Comparison of ENCODE assay signal across 28 mouse cellular contexts in genomic region chr10:122777436-122777835, GRCm38 (mm10).
DNase-seq lines count a peak whose midpoint lies in the region; ATAC-seq and TF ChIP-seq lines count a peak whose summit lies in the region.
"Had no signal": no experiment of that assay in that cellular context is flagged by ENCODE, and none has a peak within 500 bp of the region (broad histone marks: within the 10 kb centered on the region; RNA-seq: fewer than 3 reads in every experiment).

No protein-coding gene starts in this region.

- 78% methylated on average over 3 of the region's 3 CpGs for WGBS in forebrain, embryonic 11.5 days
- 77% methylated on average over 3 of the region's 3 CpGs for WGBS in forebrain, postnatal 0 days
- 95% methylated on average over 3 of the region's 3 CpGs for WGBS in thymus, adult 2 months

- no peak overlapping the region for H3K9ac ChIP-seq in forebrain, embryonic 11.5 days (ENCODE audit: low read length)
- no peak overlapping the region for H3K9ac ChIP-seq in forebrain, postnatal 0 days
- H3K9ac ChIP-seq: embryonic facial prominence, embryonic 13.5 days; forebrain, embryonic 13.5 days; heart, embryonic 13.5 days; hindbrain, embryonic 14.5 days had no signal

- intact Hi-C loops in left cerebral cortex, postnatal 25 days (cut with DNase I): no loop called here

- H3K27ac ChIP-seq in forebrain, embryonic 11.5 days (ENCODE audit: low read depth, low read length): no peak overlapping the region
- H3K27ac ChIP-seq in forebrain, postnatal 0 days (ENCODE audit: low read depth, low read length): no peak overlapping the region
- peak overlapping the region; percentile 90 for H3K27ac ChIP-seq in thymus, adult 2 months (ENCODE audit: control insufficient read depth, insufficient read depth, low read length)
- H3K27ac ChIP-seq in brown adipose tissue, adult 24 weeks (replicated peaks; ENCODE audit: low read depth, low read length): peak overlapping the region; percentile 44
- H3K27ac ChIP-seq: embryonic facial prominence, embryonic 10.5 days; embryonic facial prominence, embryonic 13.5 days; forebrain, embryonic 13.5 days; heart, adult 2 months; heart, embryonic 10.5 days; heart, embryonic 13.5 days; hindbrain, embryonic 14.5 days; hindbrain, postnatal 0 days had no signal

- no peaks in the 10 kb centered on the region for H3K36me3 ChIP-seq in forebrain, embryonic 11.5 days (ENCODE audit: control insufficient read depth, insufficient read depth, low read length)
- no peaks in the 10 kb centered on the region for H3K36me3 ChIP-seq in forebrain, postnatal 0 days (ENCODE audit: insufficient read depth)
- H3K36me3 ChIP-seq in thymus, adult 2 months (ENCODE audit: control insufficient read depth, insufficient read depth, low read length): peaks cover 8% of the 10 kb centered on the region
- H3K36me3 ChIP-seq: embryonic facial prominence, embryonic 10.5 days; embryonic facial prominence, embryonic 13.5 days; heart, embryonic 10.5 days; heart, embryonic 13.5 days had no signal

- no peaks in the 10 kb centered on the region for H3K9me3 ChIP-seq in forebrain, embryonic 11.5 days (ENCODE audit: control insufficient read depth, low read length)
- no peaks in the 10 kb centered on the region for H3K9me3 ChIP-seq in forebrain, postnatal 0 days (ENCODE audit: low read length)
- H3K9me3 ChIP-seq: embryonic facial prominence, embryonic 10.5 days; embryonic facial prominence, embryonic 13.5 days; forebrain, embryonic 13.5 days; heart, embryonic 10.5 days; heart, embryonic 13.5 days had no signal

- no peak for TF ChIP-seq POLR2A in thymus, adult 2 months (IDR thresholded peaks at IDR 0.05; ENCODE audit: control insufficient read depth, extremely low read depth, insufficient read depth, low read length, poor library complexity)

- no peak for TF ChIP-seq CTCF in forebrain, postnatal 0 days (IDR thresholded peaks at IDR 0.05; ENCODE audit: low read depth)
- no peak for TF ChIP-seq CTCF in thymus, adult 2 months (IDR thresholded peaks at IDR 0.05; ENCODE audit: borderline replicate concordance, control insufficient read depth, extremely low read depth, insufficient read depth, low read length, poor library complexity)

- H3K4me2 ChIP-seq in forebrain, embryonic 11.5 days (ENCODE audit: low read depth, low read length, severe bottlenecking): no peak overlapping the region
- H3K4me2 ChIP-seq in forebrain, postnatal 0 days (ENCODE audit: low read depth): no peak overlapping the region
- H3K4me2 ChIP-seq: embryonic facial prominence, embryonic 13.5 days; forebrain, embryonic 13.5 days; heart, embryonic 13.5 days; hindbrain, embryonic 14.5 days had no signal

- no peak overlapping the region for H3K4me3 ChIP-seq in forebrain, embryonic 11.5 days (ENCODE audit: low read depth, low read length)
- no peak overlapping the region for H3K4me3 ChIP-seq in forebrain, postnatal 0 days (ENCODE audit: low read depth, low read length)
- H3K4me3 ChIP-seq in thymus, adult 2 months (ENCODE audit: control insufficient read depth, insufficient read depth, low read length): no peak overlapping the region
- no peak overlapping the region for H3K4me3 ChIP-seq in brown adipose tissue, adult 24 weeks (ENCODE audit: insufficient read depth, low read depth, low read length)
- H3K4me3 ChIP-seq: embryonic facial prominence, embryonic 10.5 days; embryonic facial prominence, embryonic 13.5 days; erythroblast, embryonic 14.5 days; forebrain, embryonic 13.5 days; heart, adult 2 months; heart, embryonic 10.5 days; heart, embryonic 13.5 days had no signal

- DNase-seq in forebrain, embryonic 11.5 days (ENCODE audit: low spot score): peak; percentile 24
- DNase-seq in forebrain, postnatal 0 days: no peak
- no peak for DNase-seq in thymus, adult 2 months
- no peak for DNase-seq in thymus, adult 18-20 months
- no peak for DNase-seq in left cerebral cortex, postnatal 25 days (ENCODE audit: low spot score in 2 of 2)
- DNase-seq: adrenal gland, postnatal 10 days; adrenal gland, postnatal 36 days; B cell, adult 2 months; cerebellum, adult 11 months; cerebellum, adult 8-10 months; cerebellum, postnatal 36 days; embryo, embryonic 11 days; gastrocnemius, postnatal 36 days; heart, adult 2 months; heart, postnatal 14 days; heart, postnatal 4 days had no signal

- ATAC-seq in forebrain, embryonic 11.5 days (replicated peaks; ENCODE audit: low FRiP score): no peak
- no peak for ATAC-seq in forebrain, postnatal 0 days
- ATAC-seq: CD4-positive, CD25-positive, alpha-beta regulatory T cell, adult 4 months; forebrain, embryonic 13.5 days; forebrain, embryonic 16.5 days; hindbrain, postnatal 0 days; inflammation-experienced regulatory T-cells, adult 6 months had no signal

- H3K27me3 ChIP-seq in forebrain, embryonic 11.5 days (ENCODE audit: control insufficient read depth, insufficient read depth, low read length): no peaks in the 10 kb centered on the region
- no peaks in the 10 kb centered on the region for H3K27me3 ChIP-seq in forebrain, postnatal 0 days (ENCODE audit: insufficient read depth, low read length)
- H3K27me3 ChIP-seq in thymus, adult 2 months (ENCODE audit: control insufficient read depth, insufficient read depth, low read length): no peaks in the 10 kb centered on the region
- H3K27me3 ChIP-seq: embryonic facial prominence, embryonic 13.5 days; forebrain, embryonic 13.5 days; heart, embryonic 13.5 days had no signal

- H3K4me1 ChIP-seq in forebrain, embryonic 11.5 days (replicated peaks; ENCODE audit: control insufficient read depth, insufficient read depth, low read length): no peaks in the 10 kb centered on the region
- no peaks in the 10 kb centered on the region for H3K4me1 ChIP-seq in forebrain, postnatal 0 days (ENCODE audit: insufficient read depth)
- H3K4me1 ChIP-seq in thymus, adult 2 months (replicated peaks; ENCODE audit: control insufficient read depth, insufficient read depth, low read length): peaks cover 28% of the 10 kb centered on the region
- H3K4me1 ChIP-seq in brown adipose tissue, adult 24 weeks (ENCODE audit: control insufficient read depth, insufficient read depth, insufficient read length, low read length): peaks cover 12% of the 10 kb centered on the region; the same call in 1 of the 2 replicates
- H3K4me1 ChIP-seq: embryonic facial prominence, embryonic 13.5 days; forebrain, embryonic 13.5 days had no signal

Comparison
In these comparisons a context has a peak if more than half of its experiments do, and no peak if none do; other contexts are left out.
1. H3K27ac ChIP-seq: peak in thymus, adult 2 months (single experiment) and brown adipose tissue, adult 24 weeks (single experiment); none in forebrain, embryonic 11.5 days (single experiment) and forebrain, postnatal 0 days (single experiment).